Mouse (Mus musculus) lung, embryonic 15.5 days (tissue): ENCODE data around the gene Vstm5. TPM values are rescaled to one million over a fixed set of nuclear protein-coding genes. Genes with fewer than 3 reads are reported as not detected.

Source experiments
- ATAC-seq: fragments of 200-750 bp; cut with Nextera tagmentation; 2 replicates; pipeline ENCODE4 v1.8.0; 2017; ENCODE audit warnings: moderate number of reproducible peaks, borderline replicate concordance; ENCODE audit not compliant: low FRiP score, low TSS enrichment; ENCODE audit errors: extremely low read depth
- H3K27ac ChIP-seq: fragments of 300-500 bp; sonication (generic); 2 replicates; pipeline ENCODE4 v1.5.1; 2015; ENCODE audit warnings: moderate library complexity, mild to moderate bottlenecking, inconsistent platforms
- H3K27me3 ChIP-seq: fragments of 300-500 bp; sonication (generic); 2 replicates; pipeline ENCODE4 v1.6.1; 2015; ENCODE audit warnings: inconsistent platforms
- H3K36me3 ChIP-seq: fragments of 300-500 bp; sonication (generic); 2 replicates; pipeline ENCODE4 v1.6.1; 2015; ENCODE audit warnings: inconsistent platforms
- H3K4me1 ChIP-seq: fragments of 300-500 bp; sonication (generic); 2 replicates; pipeline ENCODE4 v1.6.1; 2015; ENCODE audit warnings: inconsistent platforms
- H3K4me2 ChIP-seq: fragments of 300-500 bp; sonication (generic); 2 replicates; pipeline ENCODE4 v1.6.1; 2015; ENCODE audit warnings: inconsistent platforms, mild to moderate bottlenecking, moderate library complexity
- H3K4me3 ChIP-seq: fragments of 300-500 bp; sonication (generic); 2 replicates; pipeline ENCODE4 v1.5.1; 2015; ENCODE audit warnings: mild to moderate bottlenecking, inconsistent platforms
- H3K9ac ChIP-seq: fragments of 300-500 bp; sonication (generic); 2 replicates; pipeline ENCODE4 v1.6.1; 2015; ENCODE audit warnings: inconsistent platforms
- H3K9me3 ChIP-seq: fragments of 300-500 bp; sonication (generic); 2 replicates; pipeline ENCODE4 v1.6.1; 2016; ENCODE audit warnings: inconsistent platforms
- WGBS: fragments of 180-500 bp; shearing (Covaris S2); methylation state at CpG from one replicate; pipeline ENCODE4 v1.1.7; 2015; 5-methylcytosine and 5-hydroxymethylcytosine counted together
- polyA plus RNA-seq: library from polyadenylated mRNA; unstranded; fragments of >200 nt; fragmentation: Nextera tagmentation; extraction: Ambion mirVana; gene quantifications from 2 replicates; pipeline ENCODE4 v1.2.1, GENCODE M21; 2015

The Vstm5 gene
- polyA plus RNA-seq, 1 experiment from 2014 or later, result 0.82 TPM

- H3K9ac ChIP-seq, result no peak overlapping the region
- H3K9me3 ChIP-seq, result no peaks in the 10 kb centered on the region
- no peaks in the 10 kb centered on the region for H3K27me3 ChIP-seq
- peaks cover 4% of the 10 kb centered on the region; the same call in 1 of the 2 replicates for H3K4me1 ChIP-seq
- 85% methylated on average over 2 of the region's 2 CpGs for WGBS
- H3K36me3 ChIP-seq, result peaks cover 70% of the 10 kb centered on the region
- ATAC-seq, result no peak
- no peak overlapping the region for H3K4me3 ChIP-seq
- H3K4me2 ChIP-seq, result no peak overlapping the region
- no peak overlapping the region for H3K27ac ChIP-seq
These were observed 35.1 kb downstream of the Vstm5 start for GRCm38 (mm10) chr9:15273981-15274380.

- Histone ChIP-seq H3K36me3 (peaks cover 42% of the 10 kb centered on the region), H3K27me3 (no peaks in the 10 kb centered on the region), H3K9me3 (no peaks in the 10 kb centered on the region), H3K27ac (no peak overlapping the region), H3K4me2 (no peak overlapping the region), H3K4me3 (no peak overlapping the region), H3K4me1 (peaks cover 11% of the 10 kb centered on the region), H3K9ac (no peak overlapping the region)
- ATAC-seq, result no peak
- WGBS, result 89% methylated on average over 4 of the region's 4 CpGs
These were observed 38.0 kb downstream of the Vstm5 start for GRCm38 (mm10) chr9:15276855-15277254.

- no peak for ATAC-seq
- Histone ChIP-seq H3K27me3 (no peaks in the 10 kb centered on the region), H3K4me3 (0 out of 2 replicates have a peak overlapping the region, but pooled peaks have one; percentile 77), H3K9ac (no peak overlapping the region), H3K27ac (no peak overlapping the region), H3K4me1 (peaks cover 11% of the 10 kb centered on the region), H3K9me3 (no peaks in the 10 kb centered on the region), H3K36me3 (peaks cover 28% of the 10 kb centered on the region), H3K4me2 (peak overlapping the region; percentile 65; the same call in 1 of the 2 replicates)
- WGBS, result 77% methylated on average over 3 of the region's 3 CpGs
These were observed 39.5 kb downstream of the Vstm5 start for GRCm38 (mm10) chr9:15278343-15278742.

- Histone ChIP-seq H3K4me2 (peak overlapping the region; percentile 65), H3K27me3 (no peaks in the 10 kb centered on the region), H3K4me1 (peaks cover 11% of the 10 kb centered on the region), H3K27ac (peak overlapping the region; percentile 89), H3K4me3 (peak overlapping the region; percentile 77), H3K36me3 (peaks cover 20% of the 10 kb centered on the region), H3K9me3 (no peaks in the 10 kb centered on the region), H3K9ac (peak overlapping the region; percentile 92)
- no peak for ATAC-seq
- WGBS, result 9% methylated on average over 19 of the region's 19 CpGs
These were observed 40.3 kb downstream of the Vstm5 start for GRCm38 (mm10) chr9:15279139-15279648.

GRCm38 (mm10) chr9:15279649-15280490 lies 41.0 kb downstream of the Vstm5 start, which contains the start of gene Med17:
Gene Med17, minus strand, starts transcription at chr9:15279931.
- under 1% methylated on average over 57 of the region's 57 CpGs for WGBS
- H3K9ac ChIP-seq, result peak within 1 kb of the TSS; percentile 92
- peaks cover 14% of the 10 kb centered on the region for H3K36me3 ChIP-seq
- H3K4me2 ChIP-seq, result peak within 1 kb of the TSS; percentile 65
- H3K27me3 ChIP-seq, result no peaks in the 10 kb centered on the region
- no peaks in the 10 kb centered on the region for H3K9me3 ChIP-seq
- ATAC-seq, result peak; percentile 97
- peak within 1 kb of the TSS; percentile 89 for H3K27ac ChIP-seq
- peaks cover 11% of the 10 kb centered on the region for H3K4me1 ChIP-seq
- peak within 1 kb of the TSS; percentile 77 for H3K4me3 ChIP-seq

GRCm38 (mm10) chr9:15280491-15280879 lies 41.6 kb downstream of the Vstm5 start:
- peaks cover 11% of the 10 kb centered on the region for H3K4me1 ChIP-seq
- peaks cover 8% of the 10 kb centered on the region for H3K36me3 ChIP-seq
- ATAC-seq, result no peak
- peak overlapping the region; percentile 61 for H3K9ac ChIP-seq
- peak overlapping the region; percentile 65 for H3K4me2 ChIP-seq
- H3K9me3 ChIP-seq, result no peaks in the 10 kb centered on the region
- H3K27me3 ChIP-seq, result no peaks in the 10 kb centered on the region
- H3K27ac ChIP-seq, result no peak overlapping the region
- peak overlapping the region; percentile 77 for H3K4me3 ChIP-seq
- 35% methylated on average over 5 of the region's 5 CpGs for WGBS

- ATAC-seq, result no peak
- no peak overlapping the region for H3K4me2 ChIP-seq
- no peaks in the 10 kb centered on the region for H3K36me3 ChIP-seq
- peaks cover 4% of the 10 kb centered on the region for H3K4me1 ChIP-seq
- H3K27me3 ChIP-seq, result no peaks in the 10 kb centered on the region
- no peaks in the 10 kb centered on the region for H3K9me3 ChIP-seq
- 60% methylated on average over 3 of the region's 3 CpGs for WGBS
- no peak overlapping the region for H3K4me3 ChIP-seq
- no peak overlapping the region for H3K27ac ChIP-seq
- no peak overlapping the region for H3K9ac ChIP-seq
These were observed 46.6 kb downstream of the Vstm5 start for GRCm38 (mm10) chr9:15285443-15285842.

GRCm38 (mm10) chr9:15287846-15288245 lies 49.0 kb downstream of the Vstm5 start:
- ATAC-seq, result no peak
- no peak overlapping the region for H3K27ac ChIP-seq

GRCm38 (mm10) chr9:15288402-15288801 lies 49.6 kb downstream of the Vstm5 start:
- Histone ChIP-seq H3K4me3 (no peak overlapping the region), H3K27me3 (no peaks in the 10 kb centered on the region), H3K27ac (no peak overlapping the region), H3K36me3 (no peaks in the 10 kb centered on the region), H3K4me1 (no peaks in the 10 kb centered on the region), H3K9ac (no peak overlapping the region), H3K9me3 (no peaks in the 10 kb centered on the region), H3K4me2 (no peak overlapping the region)
- ATAC-seq, result no peak
- 86% methylated on average over 3 of the region's 3 CpGs for WGBS

More at GRCm38 (mm10) chr9:15287846-15288245, 49.0 kb downstream of the Vstm5 start:
- no peaks in the 10 kb centered on the region for H3K36me3 ChIP-seq
- no peak overlapping the region for H3K4me2 ChIP-seq
- no peak overlapping the region for H3K9ac ChIP-seq
- 61% methylated on average over 6 of the region's 6 CpGs for WGBS
- no peak overlapping the region for H3K4me3 ChIP-seq
- H3K9me3 ChIP-seq, result no peaks in the 10 kb centered on the region
- no peaks in the 10 kb centered on the region for H3K27me3 ChIP-seq
- H3K4me1 ChIP-seq, result no peaks in the 10 kb centered on the region

GRCm38 (mm10) chr9:15289251-15289650 lies 50.4 kb downstream of the Vstm5 start:
- Histone ChIP-seq H3K27me3 (no peaks in the 10 kb centered on the region), H3K9ac (no peak overlapping the region), H3K36me3 (no peaks in the 10 kb centered on the region), H3K4me1 (no peaks in the 10 kb centered on the region), H3K4me3 (no peak overlapping the region), H3K9me3 (no peaks in the 10 kb centered on the region), H3K27ac (no peak overlapping the region), H3K4me2 (no peak overlapping the region)
- 78% methylated on average over 6 of the region's 6 CpGs for WGBS
- ATAC-seq, result no peak

GRCm38 (mm10) chr9:15297112-15297511 lies 58.3 kb downstream of the Vstm5 start:
- Histone ChIP-seq H3K36me3 (no peaks in the 10 kb centered on the region), H3K4me3 (no peak overlapping the region), H3K9ac (no peak overlapping the region), H3K4me2 (no peak overlapping the region), H3K27me3 (no peaks in the 10 kb centered on the region), H3K27ac (no peak overlapping the region), H3K9me3 (no peaks in the 10 kb centered on the region), H3K4me1 (peaks cover 7% of the 10 kb centered on the region)
- ATAC-seq, result no peak
- WGBS, result 85% methylated on average over 7 of the region's 7 CpGs

GRCm38 (mm10) chr9:15298451-15298850 lies 59.6 kb downstream of the Vstm5 start:
- Histone ChIP-seq H3K27me3 (no peaks in the 10 kb centered on the region), H3K9ac (no peak overlapping the region), H3K36me3 (no peaks in the 10 kb centered on the region), H3K4me3 (no peak overlapping the region), H3K27ac (no peak overlapping the region), H3K9me3 (no peaks in the 10 kb centered on the region), H3K4me2 (no peak overlapping the region), H3K4me1 (peaks cover 7% of the 10 kb centered on the region)
- ATAC-seq, result no peak
- WGBS, result 22% methylated on average over 2 of the region's 2 CpGs
